Mouse (Mus musculus): ENCODE measurements at regions not wholly inside any gene's neighbourhood (a gene's known extent, or its start where the extent isn't known, plus 50 kb on each side); places are given as distances from the start of the nearest gene placed in this dataset.
"Not testable (repeated sequence)": the region's sequence is repeated elsewhere in the genome, so short reads cannot be mapped to it uniquely, and the experiment has no call there.

GRCm38 (mm10) chr5:5838767-5839166, 89.6 kb upstream of the Steap1 start:
- Histone ChIP-seq H3K27ac (ENCODE audit: insufficient read depth, low read depth, low read length, poor library complexity, severe bottlenecking) (no peak overlapping the region), H3K4me3 (ENCODE audit: insufficient read depth in 1 of 2, low read depth in 1 of 2, low read length in 2 of 2, poor library complexity in 1 of 2, severe bottlenecking in 1 of 2) (no peak overlapping the region), H3K9me3 (ENCODE audit: control insufficient read depth, insufficient read depth, low read depth, low read length) (no peaks in the 10 kb centered on the region), H3K4me1 (ENCODE audit: control insufficient read depth in 2 of 2, insufficient read depth in 2 of 2, low read length in 2 of 2, poor library complexity in 1 of 2) (no peaks in the 10 kb centered on the region), H3K36me3 (ENCODE audit: control insufficient read depth, insufficient read depth, low read length, poor library complexity, severe bottlenecking) (no peaks in the 10 kb centered on the region), H3K9ac (ENCODE audit: insufficient read depth, low read depth, low read length, poor library complexity, severe bottlenecking) (no peak overlapping the region)
- in situ Hi-C loops (cut with MboI; ENCODE audit: low sequenced_read_pairs in 2 of 2, unreplicated experiment in 2 of 2) = no loop called here
- DNase-seq (ENCODE audit: low read depth, low spot score) = no peak
- TF ChIP-seq MAFK (IDR thresholded peaks at IDR 0.05; ENCODE audit: insufficient read depth, low read depth, low read length) = no peak
- TF ChIP-seq ZC3H11A (IDR thresholded peaks at IDR 0.05; ENCODE audit: borderline replicate concordance, low read depth, low read length) = no peak
- no peak for TF ChIP-seq CHD2 (IDR thresholded peaks at IDR 0.05; ENCODE audit: low read depth, low read length)
- no peak for TF ChIP-seq ZNF384 (IDR thresholded peaks at IDR 0.05; ENCODE audit: low read depth, low read length)

DNA sequence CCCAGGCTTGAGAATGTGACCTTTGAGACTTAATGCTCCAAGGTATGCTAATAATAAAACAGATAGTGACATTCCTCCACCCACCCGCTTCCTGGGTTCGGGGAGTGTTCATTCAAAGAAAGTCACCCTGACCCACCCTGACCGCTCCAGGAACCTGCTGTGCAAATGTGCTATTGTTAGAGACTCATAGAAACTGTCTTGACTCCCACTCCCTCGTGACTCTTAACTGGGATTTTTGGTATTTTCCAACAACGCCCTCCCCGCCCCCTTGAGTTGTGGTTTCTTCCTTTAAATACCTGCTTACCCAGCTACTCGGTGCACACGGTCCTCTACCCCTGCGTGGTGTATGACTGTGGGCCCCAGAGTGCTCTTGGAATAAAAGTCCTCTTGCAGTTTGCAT, 73.5 kb upstream of the Steap1 start:
- H3K36me3 ChIP-seq (ENCODE audit: control insufficient read depth, insufficient read depth, low read length, poor library complexity, severe bottlenecking); in situ Hi-C loops (cut with MboI; ENCODE audit: low sequenced_read_pairs in 2 of 2, unreplicated experiment in 2 of 2); H3K27ac ChIP-seq (ENCODE audit: insufficient read depth, low read depth, low read length, poor library complexity, severe bottlenecking); H3K4me3 ChIP-seq (ENCODE audit: insufficient read depth in 1 of 2, low read depth in 1 of 2, low read length in 2 of 2, poor library complexity in 1 of 2, severe bottlenecking in 1 of 2); H3K9ac ChIP-seq (ENCODE audit: insufficient read depth, low read depth, low read length, poor library complexity, severe bottlenecking); H3K4me1 ChIP-seq (ENCODE audit: control insufficient read depth in 2 of 2, insufficient read depth in 2 of 2, low read length in 2 of 2, poor library complexity in 1 of 2); DNase-seq (ENCODE audit: low read depth, low spot score); H3K9me3 ChIP-seq (ENCODE audit: control insufficient read depth, insufficient read depth, low read depth, low read length): not testable (repeated sequence)

All from ES-E14 (cell line).